Mouse (Mus musculus) layer of hippocampus, adult 2 months (tissue): ENCODE measurements around the gene Samd14. TPM values are rescaled to one million over a fixed set of nuclear protein-coding genes. Genes with fewer than 3 reads are reported as not detected.
A peak's percentile ranks its signal among the peaks of the same experiment; 100 is the strongest.

Experiments
- DNase-seq, 2 experiments: peaks; one replicate each; pipeline ENCODE4 v3.0.0; 2022; ENCODE audit warnings: low spot score in 2 of 2
- H3K27ac ChIP-seq: fragments of 200-600 bp; 2 replicates; pipeline ENCODE4 v1.8.1; 2022
- H3K4me3 ChIP-seq: fragments of 200-600 bp; 2 replicates; pipeline ENCODE4 v1.8.1; 2022; ENCODE audit warnings: mild to moderate bottlenecking
- CTCF ChIP-seq: fragments of 200-600 bp; conservative IDR thresholded peaks from 2 replicates; pipeline ENCODE4 v1.8.1; 2022; ENCODE audit warnings: antibody characterized with exemption, mild to moderate bottlenecking, moderate library complexity
- total RNA-seq, 2 experiments: library from RNA; stranded (reverse); gene quantifications; 2 replicates each; pipeline ENCODE4 v1.2.3; 2021

The Samd14 gene
- total RNA-seq, 2 experiments from 2014 or later: 38.9 to 40.8 TPM

DNA sequence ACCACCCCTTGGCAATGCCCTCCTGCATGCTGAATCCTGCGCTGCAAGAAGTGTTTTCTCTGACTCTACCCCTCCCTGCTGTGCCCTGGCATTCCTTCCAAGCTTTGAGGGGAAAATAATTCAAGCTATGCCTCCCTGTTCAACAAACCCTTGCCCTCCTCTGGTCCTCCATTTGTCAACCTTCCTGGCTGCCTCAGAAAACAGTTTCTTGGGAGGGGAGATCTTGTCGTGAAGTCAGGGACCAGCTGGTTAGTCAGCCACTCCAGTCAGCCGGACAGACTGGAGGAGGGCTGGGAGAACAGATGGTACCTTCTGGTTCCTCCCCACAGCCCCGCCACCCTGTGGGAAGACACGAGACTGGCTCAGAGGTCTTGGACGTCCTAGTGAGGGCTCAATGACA lies 27.6 kb downstream of the Samd14 start:
- TF ChIP-seq CTCF: no peak
- Histone ChIP-seq H3K4me3 (no peak overlapping the region), H3K27ac (peak overlapping the region; percentile 95)
- no peak for DNase-seq

DNA sequence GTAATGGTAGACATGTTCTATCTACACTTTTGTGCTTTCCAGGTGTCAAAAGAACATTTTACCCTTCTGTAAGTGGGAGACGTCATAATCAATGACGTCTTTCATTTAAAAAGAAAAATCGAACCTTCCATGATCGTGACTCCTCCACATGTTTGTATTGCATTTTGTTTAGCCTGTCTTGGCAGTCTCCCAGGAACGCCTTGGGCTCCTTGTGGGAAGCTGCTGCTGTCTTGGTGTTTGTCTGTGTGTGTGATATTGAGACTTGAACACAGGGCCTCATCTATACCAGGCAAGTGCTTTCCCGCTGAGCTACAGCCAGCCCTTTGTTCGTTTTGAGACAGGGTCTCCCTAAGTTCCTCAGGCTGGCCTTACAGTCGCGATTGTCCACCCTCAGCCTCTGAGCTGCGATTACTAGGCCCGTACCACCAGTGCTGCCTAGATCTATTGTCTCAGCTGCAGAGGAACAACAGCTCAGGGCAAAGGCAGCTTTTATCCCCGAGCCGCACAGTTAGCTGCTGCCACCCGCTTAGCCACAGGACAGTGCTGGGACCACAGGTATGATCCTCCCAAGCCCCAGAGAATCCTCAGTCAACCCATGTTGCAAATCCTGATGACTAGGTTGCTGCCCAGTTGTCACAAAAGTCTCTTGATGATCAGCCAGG lies 28.6 kb downstream of the Samd14 start:
- DNase-seq: no peak
- TF ChIP-seq CTCF: no peak

GRCm38 (mm10) chr11:95038818-95039655 lies 29.4 kb downstream of the Samd14 start:
- TF ChIP-seq CTCF: no peak
- no peak overlapping the region for H3K4me3 ChIP-seq
- peak overlapping the region; percentile 95 for H3K27ac ChIP-seq
- DNase-seq: no peak

More for the DNA sequence above, 28.6 kb downstream of the Samd14 start:
- Histone ChIP-seq H3K27ac (peak overlapping the region; percentile 95; the same call in 1 of the 2 replicates), H3K4me3 (no peak overlapping the region)

- no peak for DNase-seq
- no peak for TF ChIP-seq CTCF
- Histone ChIP-seq H3K4me3 (peak overlapping the region; percentile 94), H3K27ac (peak overlapping the region; percentile 95)
Observed at GRCm38 (mm10) chr11:95039766-95040165, 30.1 kb downstream of the Samd14 start.

- no peak for DNase-seq
- no peak for TF ChIP-seq CTCF
- Histone ChIP-seq H3K4me3 (peak overlapping the region; percentile 94), H3K27ac (peak overlapping the region; percentile 95)
Observed at GRCm38 (mm10) chr11:95040491-95041138, 30.9 kb downstream of the Samd14 start.

GRCm38 (mm10) chr11:95041139-95041609 lies 31.5 kb downstream of the Samd14 start, which contains the start of gene Pdk2:
Gene Pdk2 (minus strand): TSS chr11:95041354.
- peak within 1 kb of the TSS; percentile 94 for H3K4me3 ChIP-seq
- peak within 1 kb of the TSS; percentile 95 for H3K27ac ChIP-seq
- peak; percentile 95 to 98 for DNase-seq
- no peak for TF ChIP-seq CTCF

DNA sequence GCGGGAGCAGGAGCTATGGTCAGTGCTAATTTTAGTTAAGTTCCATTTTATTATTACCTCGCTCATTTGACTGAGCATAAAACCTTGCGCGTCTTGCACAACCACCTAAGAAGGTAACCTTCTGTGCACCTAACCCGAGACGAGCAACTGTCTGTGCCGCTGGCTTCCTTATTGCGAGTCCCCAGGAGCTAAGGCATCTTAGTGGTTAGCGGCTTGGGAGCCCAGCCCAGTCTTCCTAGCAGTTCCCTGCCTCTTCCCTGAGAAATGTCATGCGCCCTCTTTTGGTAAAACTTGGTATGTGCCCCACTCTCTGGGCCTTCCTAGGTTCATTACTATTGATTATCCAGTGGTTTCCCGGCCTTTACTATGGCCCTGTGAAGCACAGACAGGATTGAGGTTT lies 32.4 kb downstream of the Samd14 start:
- Histone ChIP-seq H3K4me3 (peak overlapping the region; percentile 94), H3K27ac (peak overlapping the region; percentile 86)
- DNase-seq: peak; percentile 80 to 83
- peak; percentile 94 for TF ChIP-seq CTCF

- H3K27ac ChIP-seq: no peak overlapping the region
- no peak for TF ChIP-seq CTCF
- H3K4me3 ChIP-seq: no peak overlapping the region
- no peak for DNase-seq
Observed at GRCm38 (mm10) chr11:95043060-95043459, 33.4 kb downstream of the Samd14 start.

GRCm38 (mm10) chr11:95043608-95044007 lies 33.9 kb downstream of the Samd14 start:
- H3K4me3 ChIP-seq: no peak overlapping the region
- no peak for TF ChIP-seq CTCF
- no peak for DNase-seq
- no peak overlapping the region for H3K27ac ChIP-seq

- TF ChIP-seq CTCF: no peak
Observed at GRCm38 (mm10) chr11:95044185-95044870, 34.6 kb downstream of the Samd14 start.

GRCm38 (mm10) chr11:95046980-95047680 lies 37.5 kb downstream of the Samd14 start:
- TF ChIP-seq CTCF: peak; percentile 97
- no peak overlapping the region for H3K27ac ChIP-seq
- peak in 1 of 2 experiments; percentile 59 for DNase-seq
- no peak overlapping the region for H3K4me3 ChIP-seq

More at GRCm38 (mm10) chr11:95044185-95044870, 34.6 kb downstream of the Samd14 start:
- H3K4me3 ChIP-seq: no peak overlapping the region
- H3K27ac ChIP-seq: no peak overlapping the region
- no peak for DNase-seq

GRCm38 (mm10) chr11:95053062-95053461 lies 43.4 kb downstream of the Samd14 start:
- Histone ChIP-seq H3K27ac (no peak overlapping the region), H3K4me3 (no peak overlapping the region)
- no peak for TF ChIP-seq CTCF
- no peak for DNase-seq
